Mouse (Mus musculus): ENCODE measurements around the gene Wdr31.
"Not testable (repeated sequence)": the region's sequence is repeated elsewhere in the genome, so short reads cannot be mapped to it uniquely, and the experiment has no call there.

Wdr31 gene

DNA sequence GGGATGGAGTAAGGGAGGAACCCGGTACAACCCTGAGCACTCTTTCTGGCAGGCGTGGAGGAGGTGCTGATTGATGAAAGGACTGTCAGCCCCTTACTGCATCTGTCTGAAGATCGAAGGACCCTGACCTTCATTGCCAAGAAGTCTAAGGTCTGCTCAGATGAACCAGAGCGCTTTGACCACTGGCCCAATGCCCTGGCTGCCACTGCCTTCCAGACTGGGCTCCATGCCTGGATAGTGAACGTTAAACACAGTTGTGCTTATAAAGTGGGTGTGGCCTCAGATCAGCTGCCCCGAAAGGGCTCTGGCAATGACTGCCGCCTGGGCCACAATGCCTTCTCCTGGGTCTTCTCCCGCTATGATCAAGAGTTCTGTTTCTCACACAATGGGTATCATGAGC lies 25.2 kb upstream of the Wdr31 start:
- DNase-seq (ENCODE audit: low spot score in 2 of 2) = no peak

- no peak for DNase-seq (ENCODE audit: low spot score in 2 of 2)
These were observed 23.5 kb upstream of the Wdr31 start for GRCm38 (mm10) chr4:62494230-62494629.

- DNase-seq (ENCODE audit: low spot score in 2 of 2) = no peak
These were observed 22.0 kb upstream of the Wdr31 start for GRCm38 (mm10) chr4:62492682-62493081.

GRCm38 (mm10) chr4:62487914-62488313 lies 17.2 kb upstream of the Wdr31 start:
- DNase-seq (ENCODE audit: low spot score in 2 of 2) = no peak

DNA sequence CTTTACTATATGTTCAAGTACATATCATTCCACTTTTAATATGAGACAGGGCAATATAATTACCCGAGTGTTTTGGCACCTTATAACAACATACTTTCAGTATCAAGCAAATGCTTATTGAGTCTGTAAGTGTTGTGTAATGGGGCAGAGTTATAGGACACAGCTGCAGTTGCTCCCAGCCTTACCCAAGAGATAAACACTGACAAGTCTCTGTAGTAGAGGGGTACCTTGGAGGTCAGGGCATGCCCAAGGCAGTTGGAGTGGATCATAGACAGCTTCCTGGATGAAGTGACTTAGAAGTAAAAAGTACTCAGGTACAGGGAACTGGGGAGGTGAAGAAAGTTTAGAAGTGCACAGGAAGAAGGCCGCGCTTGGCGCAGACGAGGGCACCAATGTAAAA lies 16.5 kb upstream of the Wdr31 start:
- DNase-seq (ENCODE audit: low spot score in 2 of 2) = no peak

- DNase-seq (ENCODE audit: low spot score in 2 of 2) = no peak
These were observed 15.5 kb upstream of the Wdr31 start for GRCm38 (mm10) chr4:62486162-62486696.

GRCm38 (mm10) chr4:62485450-62486161 lies 14.9 kb upstream of the Wdr31 start:
- DNase-seq (ENCODE audit: low spot score in 2 of 2) = no peak

- no peak for DNase-seq (ENCODE audit: low spot score in 2 of 2)
These were observed 14.2 kb upstream of the Wdr31 start for GRCm38 (mm10) chr4:62484928-62485327.

GRCm38 (mm10) chr4:62480709-62481605 lies 10.3 kb upstream of the Wdr31 start:
- DNase-seq (ENCODE audit: low spot score in 2 of 2) = no peak

DNA sequence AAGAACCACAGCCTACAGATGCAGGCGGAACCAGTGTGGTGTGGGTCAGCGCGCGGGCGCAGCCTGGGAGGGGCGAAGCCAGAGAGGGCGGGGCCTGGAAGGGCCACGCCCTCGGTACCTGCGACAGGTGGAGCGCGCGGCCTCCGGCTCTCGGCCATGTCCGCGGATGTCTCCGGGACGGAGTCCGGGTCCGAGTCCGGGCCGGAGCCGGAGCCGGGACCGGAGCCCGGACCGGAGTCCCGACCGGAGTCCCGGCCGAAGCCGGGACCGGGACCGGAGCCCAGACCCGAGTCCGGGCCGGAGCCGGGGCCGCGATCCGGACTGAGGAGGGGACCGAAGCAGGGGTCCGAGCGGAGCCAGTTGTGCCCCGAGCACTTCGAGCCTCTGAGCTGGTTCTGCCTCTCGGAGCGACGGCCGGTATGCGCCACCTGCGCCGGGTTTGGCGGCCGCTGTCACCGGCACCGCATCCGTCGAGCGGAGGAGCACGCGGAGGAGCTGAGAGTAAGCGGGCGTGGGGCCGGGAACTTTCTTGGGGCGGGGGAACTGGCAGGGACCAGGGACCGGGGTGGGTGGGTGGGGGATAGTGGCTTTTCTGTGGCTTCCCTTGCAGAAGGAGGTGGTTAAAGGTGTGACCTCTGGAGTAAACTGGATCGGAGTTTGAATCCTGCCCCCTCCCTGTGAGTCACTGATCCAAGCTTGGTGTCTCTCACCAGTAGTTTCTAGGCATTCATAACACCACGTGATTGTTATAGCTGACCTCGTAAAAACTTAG lies 9.4 kb upstream of the Wdr31 start, which contains the start of gene Bspry:
Gene Bspry (plus strand): TSS at position 117 of the 772 bp plus-strand sequence.
- DNase-seq (ENCODE audit: low spot score in 2 of 2) = no peak

DNA sequence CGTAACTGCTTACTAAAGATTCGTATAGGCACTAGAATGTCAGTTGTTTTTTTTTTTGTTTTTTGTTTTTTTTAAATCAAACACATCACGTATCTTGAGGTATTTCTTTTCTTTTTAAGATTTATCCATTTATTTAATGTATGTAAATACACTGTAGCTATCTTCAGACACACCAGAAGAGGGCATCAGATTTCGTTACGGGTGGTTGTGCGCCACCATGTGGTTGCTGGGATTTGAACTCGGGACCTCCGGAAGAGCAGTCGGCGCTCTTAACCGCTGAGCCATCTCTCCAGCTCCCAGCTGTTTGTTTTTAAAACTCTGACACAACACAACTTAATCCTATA lies 8.9 kb upstream of the Wdr31 start:
- DNase-seq (ENCODE audit: low spot score in 2 of 2) = not testable (repeated sequence)

- DNase-seq (ENCODE audit: low spot score in 2 of 2) = no peak
These were observed 7.0 kb upstream of the Wdr31 start for GRCm38 (mm10) chr4:62477542-62478244.

DNA sequence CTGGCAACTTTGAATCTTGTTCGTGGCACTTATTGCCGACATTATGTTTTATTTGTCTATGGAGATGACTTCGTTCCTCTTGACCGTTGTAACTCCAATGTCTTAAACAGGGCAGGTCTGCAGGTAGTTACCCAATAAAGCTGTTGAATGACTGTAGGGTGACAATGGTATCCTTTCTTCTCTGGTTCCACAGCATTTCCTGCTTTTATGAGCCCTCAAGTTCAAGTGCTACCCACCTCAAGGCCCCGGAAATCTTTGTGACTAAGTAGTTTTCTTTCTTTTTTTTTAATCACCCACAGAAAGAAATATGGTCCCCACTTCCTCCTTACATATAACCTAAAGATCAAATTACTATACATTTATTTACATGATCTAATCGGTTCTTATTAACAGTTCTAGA lies 5.1 kb upstream of the Wdr31 start:
- no peak for DNase-seq (ENCODE audit: low spot score in 2 of 2)

DNA sequence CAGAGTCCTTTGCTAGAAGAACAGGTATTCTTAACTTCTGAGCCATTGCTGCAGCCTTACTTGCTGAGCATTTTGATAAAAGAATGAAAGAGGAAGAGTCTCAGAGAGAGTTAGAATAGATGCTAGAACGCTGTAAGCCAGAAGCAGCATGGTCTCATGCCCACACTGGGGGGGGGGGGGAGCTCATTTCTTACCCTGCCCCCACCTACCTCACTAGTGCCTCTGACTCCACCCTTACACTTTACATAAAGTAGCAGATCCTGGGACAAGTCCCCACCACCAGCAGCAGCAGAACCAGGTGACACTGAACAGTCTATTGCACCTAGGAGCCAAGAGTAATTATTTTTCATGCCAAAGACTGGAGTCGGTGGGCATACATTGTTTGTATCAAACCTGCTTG lies 4.4 kb upstream of the Wdr31 start:
- no peak for DNase-seq (ENCODE audit: low spot score in 2 of 2)

DNA sequence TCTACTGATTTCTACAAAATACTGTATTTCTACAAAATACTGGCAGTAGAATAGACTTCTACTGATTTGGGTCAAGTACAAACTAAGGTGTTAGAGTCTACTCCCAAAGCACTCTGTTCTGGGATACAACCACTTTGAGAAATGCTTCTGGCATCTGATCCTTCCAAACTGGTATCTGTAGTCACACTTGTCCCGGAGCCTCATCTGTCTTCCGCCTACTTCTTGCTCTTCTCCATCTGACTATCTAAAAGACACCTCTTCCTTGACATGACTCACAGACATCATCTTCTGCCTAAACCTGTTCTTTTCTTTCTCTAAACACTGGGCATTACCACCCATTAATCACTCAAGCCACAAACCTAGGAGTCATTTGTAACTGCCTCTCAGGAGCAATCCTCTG lies 1.4 kb upstream of the Wdr31 start:
- no peak for DNase-seq (ENCODE audit: low spot score in 2 of 2)

- no peak for DNase-seq (ENCODE audit: low spot score in 2 of 2)
These were observed 2.5 kb downstream of the Wdr31 start for GRCm38 (mm10) chr4:62468158-62468557.

DNA sequence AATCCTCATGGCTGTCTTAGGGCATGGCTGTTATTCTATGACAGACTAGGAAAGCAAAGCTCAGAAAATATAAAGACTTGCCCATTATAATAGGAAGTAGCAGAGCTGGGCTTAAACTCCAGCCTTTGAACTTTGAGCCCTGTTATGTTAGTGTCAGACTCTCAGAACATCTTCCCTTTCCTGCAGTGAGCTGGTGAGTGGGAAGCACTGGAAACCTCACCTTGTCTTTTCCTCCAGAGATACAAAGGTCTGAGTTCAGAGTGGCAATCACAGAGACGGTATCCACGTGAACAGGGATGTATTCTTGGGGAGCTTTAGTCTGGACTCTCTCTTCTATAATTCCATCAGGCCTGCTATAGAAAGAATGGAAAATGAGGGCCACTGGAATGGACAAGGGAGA lies 7.6 kb downstream of the Wdr31 start:
- no peak for DNase-seq (ENCODE audit: low spot score in 2 of 2)

DNA sequence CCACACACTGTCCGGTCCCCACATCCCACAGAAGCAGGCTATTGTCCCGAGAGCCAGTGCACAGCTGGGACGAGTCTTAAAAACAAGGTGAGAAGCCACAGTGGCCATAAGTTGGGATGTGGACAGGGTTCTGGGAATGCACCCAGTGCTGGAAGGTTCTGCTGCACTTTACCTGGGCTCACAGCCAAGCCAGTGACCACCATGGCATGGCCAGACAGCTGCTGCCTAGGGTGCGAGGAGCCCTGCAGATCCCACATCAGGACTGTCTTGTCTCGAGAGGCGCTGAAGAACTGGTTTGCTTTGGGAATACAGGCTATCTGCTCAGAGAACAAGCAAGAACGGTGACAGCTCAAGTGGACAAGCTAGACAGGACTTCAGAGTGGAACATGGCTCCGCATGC lies 10.3 kb downstream of the Wdr31 start:
- no peak for DNase-seq (ENCODE audit: low spot score in 2 of 2)

DNA sequence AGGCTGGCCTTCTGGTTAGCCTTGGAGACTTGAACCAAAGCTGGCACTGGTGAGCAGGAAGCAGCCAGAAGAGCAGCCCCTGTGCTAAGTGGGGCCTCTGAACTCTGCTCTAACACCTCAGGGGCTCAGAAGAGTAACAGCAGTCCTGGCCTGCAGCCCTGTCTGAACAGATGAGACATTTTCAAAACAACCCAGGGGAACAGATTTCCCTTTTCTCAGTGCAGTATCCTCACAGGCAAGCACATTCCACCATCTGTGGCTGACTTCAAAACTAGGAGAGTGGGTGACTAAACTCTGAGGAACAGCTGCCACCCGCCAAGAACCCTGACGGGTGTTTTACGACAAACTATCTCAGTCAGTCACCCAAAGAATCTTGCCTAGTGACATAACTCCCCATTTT lies 11.6 kb downstream of the Wdr31 start:
- DNase-seq (ENCODE audit: low spot score in 2 of 2) = no peak

DNA sequence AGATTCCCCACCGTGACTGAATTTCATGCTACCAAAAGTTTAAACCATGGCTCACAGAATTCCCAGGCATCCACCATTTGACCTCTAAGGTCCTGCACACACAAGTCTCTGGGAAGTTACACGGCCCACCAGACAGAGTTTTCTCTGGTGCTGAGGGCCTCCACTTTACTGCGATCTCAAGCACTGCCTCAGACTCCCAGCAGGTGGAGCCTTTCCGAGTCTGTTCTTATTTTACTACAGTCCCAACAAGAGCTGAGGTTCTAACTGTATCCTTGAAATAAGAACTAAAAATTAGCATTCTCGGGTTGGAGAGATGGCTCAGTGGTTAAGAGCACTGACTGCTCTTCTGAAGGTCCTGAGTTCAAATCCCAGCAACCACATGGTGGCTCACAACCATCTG lies 15.7 kb downstream of the Wdr31 start:
- DNase-seq (ENCODE audit: low spot score in 2 of 2) = no peak

DNA sequence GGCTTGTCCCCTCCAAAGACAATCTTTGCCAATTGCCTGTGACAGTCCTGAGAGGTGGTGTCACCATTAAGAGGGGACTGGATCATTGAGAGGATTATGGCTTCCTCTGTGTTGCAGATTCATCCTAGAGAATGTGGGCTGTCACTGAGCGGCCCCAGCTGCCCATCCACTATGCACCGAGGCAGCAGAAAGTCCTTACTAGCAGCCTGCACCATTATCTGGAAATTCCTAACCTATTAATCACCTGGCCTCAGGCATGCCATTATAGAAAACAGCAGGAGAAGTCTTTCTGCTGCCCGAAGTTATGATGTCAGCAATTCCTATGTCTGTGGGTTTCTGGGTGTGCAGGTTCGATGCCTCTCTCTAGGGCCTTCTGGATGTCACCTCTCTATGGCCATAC lies 29.7 kb downstream of the Wdr31 start:
- no peak for DNase-seq (ENCODE audit: low spot score in 2 of 2)

DNA sequence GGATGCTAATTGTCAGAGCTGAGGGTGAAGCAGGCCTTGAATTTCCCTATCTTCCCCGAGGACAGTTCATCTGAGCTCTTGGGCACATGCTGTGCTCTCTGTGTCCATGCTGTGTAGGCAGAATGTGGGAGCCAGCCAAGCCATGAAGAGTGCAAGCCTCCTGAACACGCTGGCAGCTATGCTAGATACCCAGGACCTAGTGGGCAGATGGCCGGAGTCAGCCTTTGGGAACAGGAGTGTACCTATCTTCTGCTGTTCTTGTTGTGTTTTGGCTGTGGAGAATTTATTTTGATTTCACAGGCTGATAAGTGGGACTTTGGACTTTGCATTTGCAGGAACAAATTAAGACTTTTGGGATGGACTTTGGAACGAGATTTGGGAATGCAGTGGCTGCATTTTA lies 30.2 kb downstream of the Wdr31 start:
- DNase-seq (ENCODE audit: low spot score in 2 of 2) = no peak

Data from frontal cortex, postnatal 25 days (tissue).